Mouse (Mus musculus) neutrophil, adult 5-6 weeks (primary cell): ENCODE data around the gene Retnla. TPM values are rescaled to one million over a fixed set of nuclear protein-coding genes. Genes with fewer than 3 reads are reported as not detected.

ENCODE experiments used
- ATAC-seq: fragments of 151-379, 151-347 bp; 2 replicates; pipeline ENCODE4 v1.8.0; 2017; ENCODE audit warnings: mild to moderate bottlenecking, moderate TSS enrichment; ENCODE audit not compliant: insufficient number of reproducible peaks, poor library complexity, low FRiP score, severe bottlenecking; ENCODE audit errors: extremely low read depth
- total RNA-seq: library from RNA; stranded (forward); fragments of 200-1000 nt; gene quantifications from 2 replicates; pipeline ENCODE4 v1.2.3, GENCODE M21; 2017

Retnla gene
- not detected in 2 replicates for total RNA-seq

- ATAC-seq = no peak
These were observed at the start of gene Retnla for GRCm38 (mm10) chr16:48842266-48842665. TSS of gene Retnla (plus strand) at chr16:48842551.

GRCm38 (mm10) chr16:48798285-48798684 lies 44.1 kb upstream of the Retnla start:
- ATAC-seq = no peak

- no peak for ATAC-seq
These were observed 42.9 kb upstream of the Retnla start for GRCm38 (mm10) chr16:48799470-48799869.

- ATAC-seq = peak; percentile 30; the same call in 1 of the 2 replicates
These were observed 41.4 kb upstream of the Retnla start for GRCm38 (mm10) chr16:48800906-48801305.

GRCm38 (mm10) chr16:48805412-48805811 lies 36.9 kb upstream of the Retnla start:
- no peak for ATAC-seq

- ATAC-seq = no peak
These were observed 35.8 kb upstream of the Retnla start for GRCm38 (mm10) chr16:48806521-48806920.

- ATAC-seq = no peak
These were observed 33.0 kb upstream of the Retnla start for GRCm38 (mm10) chr16:48809374-48809773.

GRCm38 (mm10) chr16:48811881-48812436 lies 30.4 kb upstream of the Retnla start:
- 0 out of 2 replicates have a peak, but pooled peaks have one; percentile 13 for ATAC-seq

- no peak for ATAC-seq
These were observed 25.7 kb upstream of the Retnla start, which contains the start of gene Retnlb for GRCm38 (mm10) chr16:48816695-48817094. TSS of gene Retnlb (plus strand) at chr16:48816856.

GRCm38 (mm10) chr16:48818524-48818923 lies 23.8 kb upstream of the Retnla start:
- peak; percentile 50; the same call in 1 of the 2 replicates for ATAC-seq

- no peak for ATAC-seq
These were observed 15.9 kb upstream of the Retnla start for GRCm38 (mm10) chr16:48826474-48826873.

GRCm38 (mm10) chr16:48827625-48828024 lies 14.7 kb upstream of the Retnla start:
- ATAC-seq = no peak

GRCm38 (mm10) chr16:48829060-48829459 lies 13.3 kb upstream of the Retnla start:
- no peak for ATAC-seq

- ATAC-seq = no peak
These were observed 10.3 kb upstream of the Retnla start for GRCm38 (mm10) chr16:48832055-48832454.

GRCm38 (mm10) chr16:48833626-48834025 lies 8.7 kb upstream of the Retnla start:
- ATAC-seq = peak; percentile 85

- ATAC-seq = no peak
These were observed 1.5 kb downstream of the Retnla start for GRCm38 (mm10) chr16:48843671-48844386.

GRCm38 (mm10) chr16:48865004-48865403 lies 22.7 kb downstream of the Retnla start:
- ATAC-seq = peak; percentile 66

GRCm38 (mm10) chr16:48867690-48868089 lies 25.3 kb downstream of the Retnla start:
- ATAC-seq = no peak

- ATAC-seq = peak; percentile 74
These were observed 26.3 kb downstream of the Retnla start for GRCm38 (mm10) chr16:48868663-48869062.

- ATAC-seq = no peak
These were observed 27.3 kb downstream of the Retnla start for GRCm38 (mm10) chr16:48869671-48870070.
